In genomic region chr10:39898874-39899371, GRCm38 (mm10) we compare ENCODE assay signal across 8 mouse cellular contexts. TPM values are rescaled to one million over a fixed set of nuclear protein-coding genes. Genes with fewer than 3 reads are reported as not detected.
DNase-seq lines count a peak whose midpoint lies in the region; ATAC-seq lines count a peak whose summit lies in the region.

Gene Mfsd4b4, minus strand, starts transcription at chr10:39899238.

- peak within 1 kb of the TSS; percentile 81 for H3K4me3 ChIP-seq in brown adipose tissue, adult 24 weeks (ENCODE audit: insufficient read depth, low read depth, low read length)
- peak within 1 kb of the TSS; percentile 67 for H3K4me3 ChIP-seq in heart, embryonic 13.5 days
- peak within 1 kb of the TSS; percentile 71 for H3K4me3 ChIP-seq in liver, embryonic 12.5 days
- peak within 1 kb of the TSS; percentile 66 for H3K4me3 ChIP-seq in stomach, embryonic 15.5 days (replicated peaks)

- under 1% methylated on average over 41 of the region's 41 CpGs for WGBS in heart, embryonic 13.5 days
- WGBS in liver, embryonic 12.5 days (ENCODE audit: insufficient replicate concordance): under 1% methylated on average over 41 of the region's 41 CpGs
- WGBS in stomach, embryonic 15.5 days: under 1% methylated on average over 41 of the region's 41 CpGs

- peak; percentile 86 for ATAC-seq in heart, embryonic 13.5 days (ENCODE audit: extremely low read depth, insufficient number of reproducible peaks, low FRiP score, low TSS enrichment)
- ATAC-seq in liver, embryonic 12.5 days: peak; percentile 93
- peak; percentile 98 for ATAC-seq in stomach, embryonic 15.5 days (ENCODE audit: insufficient read depth, low FRiP score, low read depth)

- H3K4me1 ChIP-seq in brown adipose tissue, adult 24 weeks (ENCODE audit: control insufficient read depth, insufficient read depth, insufficient read length, low read length): no peaks in the 10 kb centered on the region
- peaks cover 17% of the 10 kb centered on the region for H3K4me1 ChIP-seq in heart, embryonic 13.5 days
- H3K4me1 ChIP-seq in liver, embryonic 12.5 days: peaks cover 38% of the 10 kb centered on the region
- no peaks in the 10 kb centered on the region for H3K4me1 ChIP-seq in stomach, embryonic 15.5 days

- H3K27ac ChIP-seq in brown adipose tissue, adult 24 weeks (replicated peaks; ENCODE audit: low read depth, low read length): 0 out of 2 replicates have a peak within 1 kb of the TSS, but pooled peaks have one; percentile 19
- H3K27ac ChIP-seq in heart, embryonic 13.5 days (replicated peaks): peak within 1 kb of the TSS; percentile 77
- H3K27ac ChIP-seq in liver, embryonic 12.5 days: peak within 1 kb of the TSS; percentile 80
- peak within 1 kb of the TSS; percentile 84 for H3K27ac ChIP-seq in stomach, embryonic 15.5 days

- H3K9ac ChIP-seq in heart, embryonic 13.5 days: peak within 1 kb of the TSS; percentile 89
- peak within 1 kb of the TSS; percentile 83 for H3K9ac ChIP-seq in liver, embryonic 12.5 days
- H3K9ac ChIP-seq in stomach, embryonic 15.5 days: peak within 1 kb of the TSS; percentile 62; the same call in 1 of the 2 replicates

- H3K36me3 ChIP-seq in heart, embryonic 13.5 days: no peaks in the 10 kb centered on the region
- no peaks in the 10 kb centered on the region for H3K36me3 ChIP-seq in liver, embryonic 12.5 days
- H3K36me3 ChIP-seq in stomach, embryonic 15.5 days: no peaks in the 10 kb centered on the region

- no peaks in the 10 kb centered on the region for H3K9me3 ChIP-seq in heart, embryonic 13.5 days
- no peaks in the 10 kb centered on the region for H3K9me3 ChIP-seq in liver, embryonic 12.5 days (replicated peaks)
- H3K9me3 ChIP-seq in stomach, embryonic 15.5 days: no peaks in the 10 kb centered on the region

- DNase-seq in CD4-positive helper T cell, adult 2 months (ENCODE audit: low read depth, low spot score): peak; percentile 89
- peak; percentile 67 for DNase-seq in fat pad, adult 2 months (ENCODE audit: extremely low read depth, low read depth, low spot score)
- peak; percentile 92 for DNase-seq in kidney, postnatal 10 days
- DNase-seq in natural killer cell, adult 2 months (ENCODE audit: low spot score in 2 of 2): peak; percentile 66 to 70

- H3K27me3 ChIP-seq in heart, embryonic 13.5 days (replicated peaks): no peaks in the 10 kb centered on the region
- H3K27me3 ChIP-seq in liver, embryonic 12.5 days (replicated peaks): no peaks in the 10 kb centered on the region
- H3K27me3 ChIP-seq in stomach, embryonic 15.5 days (replicated peaks): no peaks in the 10 kb centered on the region

- H3K4me2 ChIP-seq in heart, embryonic 13.5 days: peak within 1 kb of the TSS; percentile 73
- H3K4me2 ChIP-seq in liver, embryonic 12.5 days: peak within 1 kb of the TSS; percentile 90
- peak within 1 kb of the TSS; percentile 69 for H3K4me2 ChIP-seq in stomach, embryonic 15.5 days

RNA-seq across cellular contexts. Expression of gene Mfsd4b4, which starts in this region (rescaled TPM):
- 2.0 and 4.7 TPM in 2 replicates for polyA plus RNA-seq in brown adipose tissue, adult 24 weeks (2012; ENCODE audit: insufficient read depth, insufficient read length, missing spikeins)
- 3.7 and 4.0 TPM in 2 replicates for polyA plus RNA-seq in heart, embryonic 13.5 days (2015; fragmentation: Nextera tagmentation; extraction: Ambion mirVana)
- 2.1 and 2.2 TPM in 2 replicates for polyA plus RNA-seq in liver, embryonic 12.5 days (2016; fragmentation: Nextera tagmentation; extraction: Ambion mirVana)
- polyA plus RNA-seq in stomach, embryonic 15.5 days (2015; fragmentation: Nextera tagmentation; extraction: Ambion mirVana): 3.6 and 4.8 TPM in 2 replicates

Comparison
In these comparisons a context has a peak if more than half of its experiments do, and no peak if none do; other contexts are left out.
1. Peak in every context shown above with its lines: DNase-seq, ATAC-seq, H3K4me3 ChIP-seq and H3K27ac ChIP-seq.
2. H3K27ac ChIP-seq: peak in every context shown above with its lines; median percentile 84 in stomach, embryonic 15.5 days; 80 in liver, embryonic 12.5 days; 77 in heart, embryonic 13.5 days; 19 in brown adipose tissue, adult 24 weeks.